Mouse (Mus musculus) regulatory T cell (primary cell): ENCODE results near the gene 4930402F06Rik.

Experiments
- in situ Hi-C: fragments of 300-600 bp; cut with MboI, MseI; formaldehyde crosslinking; loops from one replicate; pipeline ENCODE4 v1.15.1; 2025; ENCODE audit warnings: high pct_unique_total_duplicates

The 4930402F06Rik gene

DNA sequence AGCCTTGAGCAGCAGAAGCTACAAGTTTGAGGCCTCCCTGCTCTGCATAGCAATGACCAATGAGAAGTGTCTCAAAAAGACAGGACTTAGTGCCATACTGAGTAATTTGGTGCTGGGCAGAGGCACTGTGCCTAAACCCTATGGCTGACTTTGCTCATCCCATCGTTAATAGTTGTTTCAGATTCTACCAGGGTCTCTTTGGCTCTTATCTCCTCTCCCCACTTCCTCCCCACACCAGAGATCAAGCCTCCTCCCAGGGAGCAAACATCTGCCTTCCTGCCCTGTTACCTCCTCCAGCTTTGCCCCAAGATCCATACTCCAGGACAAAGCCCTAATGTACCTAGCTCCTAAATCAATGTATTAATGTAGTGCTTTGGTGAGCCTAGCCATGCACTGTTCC, 20.3 kb upstream of the 4930402F06Rik start:
- in situ Hi-C loops = no loop called here

- in situ Hi-C loops = no loop called here
These were observed 19.5 kb upstream of the 4930402F06Rik start for GRCm38 (mm10) chr2:35416473-35416872.

DNA sequence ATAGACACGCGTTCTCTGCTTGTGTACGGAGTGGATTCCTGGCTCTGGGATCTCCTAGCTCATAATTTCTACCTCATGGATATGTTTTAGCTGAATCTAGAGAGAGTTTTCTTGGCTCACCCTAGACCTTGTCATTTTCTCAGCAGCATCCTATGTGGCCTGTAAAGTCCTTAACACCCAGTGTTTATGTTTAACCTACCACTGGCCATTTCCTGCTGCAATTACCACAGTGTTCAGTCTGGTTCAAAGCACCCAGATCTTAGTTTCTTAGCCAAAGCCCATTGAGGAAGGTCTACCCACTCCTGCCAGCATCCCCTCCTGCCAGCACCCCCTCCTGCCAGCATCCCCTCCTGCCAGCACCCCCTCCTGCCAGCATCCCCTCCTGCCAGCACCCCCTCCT, 15.8 kb upstream of the 4930402F06Rik start:
- in situ Hi-C loops = loop anchor here (5.0 kb wide), 1 partner anchor 94 kb away; no protein-coding TSS in a partner anchor

DNA sequence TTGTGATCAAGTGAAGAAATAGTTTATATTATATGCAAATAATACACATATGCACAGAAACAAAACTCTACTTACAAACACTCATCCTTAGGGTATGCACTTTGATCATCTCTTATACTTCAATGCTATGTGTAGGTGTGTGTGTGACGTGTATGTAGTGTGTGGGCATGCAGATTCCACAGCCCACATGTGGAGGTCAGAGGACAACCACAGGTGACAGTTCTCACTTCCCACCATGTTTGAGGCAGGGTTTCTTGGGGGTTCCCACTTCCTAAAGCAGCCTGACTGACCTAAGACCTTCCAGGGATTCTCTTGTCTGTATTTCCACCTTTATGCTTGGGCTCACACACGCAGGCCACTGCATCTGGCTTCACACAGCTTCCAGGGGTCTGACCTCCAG, 15.3 kb upstream of the 4930402F06Rik start:
- in situ Hi-C loops = loop anchor here (5.0 kb wide), 1 partner anchor 95 kb away; no protein-coding TSS in a partner anchor

- in situ Hi-C loops = loop anchor here (5.0 kb wide), 1 partner anchor 96 kb away; no protein-coding TSS in a partner anchor
These were observed 14.7 kb upstream of the 4930402F06Rik start for GRCm38 (mm10) chr2:35411640-35412190.

- in situ Hi-C loops = no loop called here
These were observed 12.5 kb upstream of the 4930402F06Rik start for GRCm38 (mm10) chr2:35409466-35409865.

GRCm38 (mm10) chr2:35408409-35409110, 11.6 kb upstream of the 4930402F06Rik start:
- in situ Hi-C loops = no loop called here

DNA sequence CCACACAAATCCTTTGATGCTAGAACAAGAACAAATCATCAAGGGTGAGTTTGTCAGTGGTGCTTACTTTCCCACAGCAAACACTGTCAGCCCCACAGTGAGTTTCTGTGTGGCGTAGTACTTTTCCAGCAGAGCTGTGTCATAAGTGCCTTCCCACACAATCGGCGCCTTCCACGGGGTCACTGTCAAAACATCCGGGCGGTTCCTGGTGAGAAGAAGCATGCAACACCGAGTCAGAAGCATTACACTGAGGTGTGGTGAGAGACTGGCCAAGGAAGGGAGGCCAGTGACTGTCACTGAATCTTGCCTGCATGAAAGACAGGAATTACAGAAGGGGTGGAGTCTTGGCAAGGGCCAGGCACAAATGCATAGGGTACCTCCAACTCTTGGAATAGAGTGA, 10.9 kb upstream of the 4930402F06Rik start:
- in situ Hi-C loops = no loop called here

GRCm38 (mm10) chr2:35407266-35407665, 10.3 kb upstream of the 4930402F06Rik start:
- in situ Hi-C loops = no loop called here

- in situ Hi-C loops = no loop called here
These were observed 9.6 kb upstream of the 4930402F06Rik start for GRCm38 (mm10) chr2:35406611-35407010.

DNA sequence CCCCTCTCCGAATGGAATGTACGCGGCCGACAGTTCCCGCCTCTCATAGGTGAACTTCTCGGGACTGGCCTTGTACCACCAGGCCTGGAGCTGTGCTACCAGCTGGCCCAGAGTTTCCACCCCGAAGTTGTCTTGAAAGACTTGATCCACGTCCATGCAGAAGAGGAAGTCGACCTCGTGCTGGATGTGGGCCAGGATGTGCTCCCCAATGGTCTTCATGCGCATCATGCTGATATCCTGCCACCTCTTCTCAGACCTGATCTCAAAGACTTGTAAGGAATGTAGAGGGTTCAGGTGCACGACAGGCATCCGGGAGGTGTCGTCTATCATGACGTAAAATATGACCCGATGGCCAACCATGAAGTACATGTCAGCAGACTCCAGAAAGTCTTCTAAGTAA, 5.4 kb upstream of the 4930402F06Rik start:
- in situ Hi-C loops = no loop called here

- in situ Hi-C loops = no loop called here
These were observed 3.8 kb upstream of the 4930402F06Rik start for GRCm38 (mm10) chr2:35400739-35401138.

DNA sequence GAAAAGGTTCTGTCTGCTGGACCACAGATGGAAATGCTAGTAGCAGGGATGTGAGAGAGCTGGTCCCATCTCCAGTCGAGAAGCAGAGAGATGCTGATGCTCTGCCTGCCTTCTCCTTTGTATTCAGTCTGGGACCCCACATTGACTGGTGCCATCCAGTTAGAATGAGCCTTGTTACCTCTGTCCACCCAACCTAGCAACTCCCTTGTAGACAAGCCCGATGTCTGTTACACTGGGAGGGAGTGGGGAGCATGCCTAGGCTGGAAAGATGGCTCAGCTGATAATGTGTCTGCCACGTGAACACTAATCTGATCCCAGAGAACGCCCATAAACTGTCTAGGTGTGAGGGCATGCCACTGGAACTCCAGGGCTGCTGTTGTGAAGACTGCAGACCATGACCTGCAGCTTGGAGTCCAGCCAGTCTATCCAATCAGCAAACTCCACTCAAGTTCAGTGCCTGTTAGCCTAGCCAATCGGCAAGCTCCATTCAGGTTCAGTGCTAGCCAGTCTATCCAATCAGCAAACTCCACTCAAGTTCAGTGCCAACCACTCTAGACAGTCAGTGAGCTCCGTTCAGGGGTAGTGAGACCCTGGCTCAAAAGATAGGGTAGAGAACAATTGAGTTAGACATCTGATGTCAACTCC, 1.3 kb upstream of the 4930402F06Rik start:
- in situ Hi-C loops = loop anchor here (5.0 kb wide), 1 partner anchor 101 kb away; no protein-coding TSS in a partner anchor

DNA sequence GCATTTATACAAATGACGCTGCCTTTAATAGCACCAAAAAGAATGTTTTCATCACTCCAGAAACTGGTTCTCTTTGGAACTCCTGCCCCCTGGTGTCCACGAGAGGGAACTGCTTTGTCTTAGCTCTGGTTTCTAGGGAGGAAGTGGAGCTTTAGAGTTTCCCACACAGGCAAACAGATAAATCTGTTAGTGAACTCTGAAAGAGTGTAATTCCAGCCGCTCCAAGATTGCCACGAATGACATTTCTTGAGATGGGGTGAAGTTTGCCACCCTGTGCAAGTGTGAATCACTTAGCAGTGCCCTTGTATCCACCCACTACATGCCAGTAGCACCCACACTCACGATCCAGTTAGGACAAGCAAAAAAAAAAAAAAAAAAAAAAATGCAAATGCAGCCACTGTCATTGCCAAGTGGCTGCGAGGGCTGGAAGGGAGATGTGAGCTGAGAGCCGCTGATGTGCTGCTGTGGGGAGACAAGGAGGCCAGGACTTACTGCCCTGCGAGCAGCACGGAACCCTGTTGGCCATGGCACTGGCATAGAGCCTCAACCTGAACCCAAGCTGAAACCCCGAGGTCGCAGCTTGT, 707 bp upstream of the 4930402F06Rik start:
- in situ Hi-C loops = loop anchor here (5.0 kb wide), 1 partner anchor 100 kb away; no protein-coding TSS in a partner anchor

DNA sequence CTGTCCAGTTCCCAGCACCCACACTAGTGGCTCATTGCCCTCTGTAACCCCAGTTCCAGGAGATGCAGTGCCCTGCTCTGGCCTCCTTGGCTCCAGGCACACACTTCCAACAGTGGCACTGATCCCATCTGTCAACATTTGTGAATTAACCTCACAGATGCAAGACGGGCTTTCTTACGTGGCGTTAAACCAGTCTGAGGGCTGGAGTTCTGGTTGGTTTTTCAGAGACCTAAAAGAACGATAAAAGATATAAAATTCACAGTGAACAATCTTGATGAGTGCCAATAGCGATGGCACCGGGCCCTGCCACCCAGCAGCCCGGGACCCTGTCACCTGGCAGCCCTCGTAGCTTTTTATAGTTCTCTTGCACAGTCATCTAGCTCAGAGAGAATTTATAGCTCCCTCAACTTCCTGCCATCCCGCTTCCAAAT, 11.5 kb downstream of the 4930402F06Rik start:
- in situ Hi-C loops = no loop called here

DNA sequence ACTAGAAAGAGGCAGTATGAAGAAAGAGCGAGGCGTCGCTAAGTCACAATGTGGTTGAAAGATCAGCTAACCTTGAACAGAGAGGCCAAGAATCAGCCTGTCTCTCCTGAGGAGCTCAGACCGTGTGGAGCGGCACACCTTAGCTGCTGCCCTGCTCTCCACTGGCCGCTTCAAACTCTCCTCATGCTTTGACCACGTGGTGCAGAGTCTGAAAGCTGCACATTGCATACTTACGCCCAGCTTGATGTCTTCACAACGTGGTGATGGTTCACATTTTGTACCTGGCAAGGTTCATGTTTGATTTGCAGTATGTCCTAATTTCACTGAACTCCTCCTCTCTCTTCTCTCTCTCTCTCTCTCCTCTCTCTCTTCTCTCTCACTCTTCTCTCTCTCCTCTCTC, 17.7 kb downstream of the 4930402F06Rik start:
- in situ Hi-C loops = no loop called here

- in situ Hi-C loops = no loop called here
These were observed 19.4 kb downstream of the 4930402F06Rik start for GRCm38 (mm10) chr2:35377600-35377999.

- in situ Hi-C loops = no loop called here
These were observed 24.0 kb downstream of the 4930402F06Rik start for GRCm38 (mm10) chr2:35373003-35373402.

- in situ Hi-C loops = no loop called here
These were observed 26.3 kb downstream of the 4930402F06Rik start for GRCm38 (mm10) chr2:35370686-35371085.

- in situ Hi-C loops = no loop called here
These were observed 29.3 kb downstream of the 4930402F06Rik start, which contains the start of gene 4930568D16Rik for GRCm38 (mm10) chr2:35367629-35368028. TSS of gene 4930568D16Rik (minus strand) at chr2:35367729.

GRCm38 (mm10) chr2:35349184-35349583, 47.8 kb downstream of the 4930402F06Rik start:
- in situ Hi-C loops = no loop called here

DNA sequence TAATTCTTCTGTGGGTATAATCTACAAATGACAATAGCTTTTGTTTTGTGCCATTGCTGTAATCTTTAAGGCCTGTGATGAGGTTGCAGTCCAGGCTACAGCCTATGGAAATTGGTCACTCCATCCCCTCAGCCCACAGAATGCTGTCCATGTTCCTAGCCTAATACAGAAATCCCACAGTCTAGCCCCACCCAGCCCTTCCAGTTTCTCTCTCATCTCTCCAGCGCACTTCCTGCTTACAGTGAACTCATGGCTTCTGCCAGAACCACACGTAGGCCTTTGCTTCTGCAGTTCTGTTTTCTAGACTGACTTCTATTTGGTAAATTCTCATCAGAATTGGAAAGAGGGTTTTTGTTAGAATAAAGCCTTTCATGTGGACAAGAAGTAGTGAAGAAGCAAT, 51.0 kb downstream of the 4930402F06Rik start:
- in situ Hi-C loops = no loop called here
